Mouse (Mus musculus) ES-E14 (cell line): ENCODE measurements around the gene Gm11985.

Source experiments
- CHD2 ChIP-seq: IDR thresholded peaks from 2 replicates; pipeline ENCODE4 v1.6.1; 2014; ENCODE audit warnings: mild to moderate bottlenecking, low read depth, low read length, inconsistent platforms
- HCFC1 ChIP-seq: IDR thresholded peaks from 2 replicates; pipeline ENCODE4 v1.6.1; 2012; ENCODE audit warnings: low read length, inconsistent platforms, borderline replicate concordance; ENCODE audit not compliant: insufficient read depth
- ZNF384 ChIP-seq: IDR thresholded peaks from 2 replicates; pipeline ENCODE4 v1.6.1; 2012; ENCODE audit warnings: low read depth, low read length, inconsistent platforms

GRCm38 (mm10) chr11:7138370-7138769 is 50.0 kb downstream of the Gm11985 start:
- TF ChIP-seq HCFC1 (no peak), ZNF384 (no peak), CHD2 (no peak)
